Mouse (Mus musculus) lung, embryonic 14.5 days (tissue): ENCODE results near the gene Tecpr1. TPM values are rescaled to one million over a fixed set of nuclear protein-coding genes. Genes with fewer than 3 reads are reported as not detected.
A peak's percentile ranks its signal among the peaks of the same experiment; 100 is the strongest.

Experiments
- ATAC-seq: fragments of 200-750 bp; cut with Nextera tagmentation; 2 replicates; pipeline ENCODE4 v1.8.0; 2017; ENCODE audit warnings: mild to moderate bottlenecking, moderate TSS enrichment, moderate library complexity; ENCODE audit not compliant: insufficient read depth
- DNase-seq: peaks from one replicate; pipeline ENCODE4 v3.0.0-alpha.2; 2015
- H3K27ac ChIP-seq: fragments of 300-500 bp; sonication (generic); 2 replicates; pipeline ENCODE4 v1.5.1; 2014; ENCODE audit warnings: low read depth, mild to moderate bottlenecking, moderate library complexity
- H3K27me3 ChIP-seq: fragments of 300-500 bp; sonication (generic); 2 replicates; pipeline ENCODE4 v1.6.1; 2014; ENCODE audit warnings: low read length, control low read depth; ENCODE audit not compliant: insufficient read depth
- H3K36me3 ChIP-seq: fragments of 300-500 bp; sonication (generic); 2 replicates; pipeline ENCODE4 v1.6.1; 2014; ENCODE audit warnings: control low read depth; ENCODE audit not compliant: insufficient read depth
- H3K4me1 ChIP-seq: fragments of 300-500 bp; sonication (generic); 2 replicates; pipeline ENCODE4 v1.6.1; 2014; ENCODE audit warnings: antibody characterized with exemption, control low read depth; ENCODE audit not compliant: insufficient read depth
- H3K4me2 ChIP-seq: fragments of 300-500 bp; sonication (generic); 2 replicates; pipeline ENCODE4 v1.6.1; 2014; ENCODE audit warnings: mild to moderate bottlenecking
- H3K4me3 ChIP-seq: fragments of 300-500 bp; sonication (generic); 2 replicates; pipeline ENCODE4 v1.5.1; 2014; ENCODE audit warnings: low read depth, low read length
- H3K9ac ChIP-seq: fragments of 300-500 bp; sonication (generic); 2 replicates; pipeline ENCODE4 v1.6.1; 2014
- H3K9me3 ChIP-seq: fragments of 300-500 bp; sonication (generic); 2 replicates; pipeline ENCODE4 v1.6.1; 2016; ENCODE audit warnings: low read depth, low read length, control low read depth
- CTCF ChIP-seq: IDR thresholded peaks from 2 replicates; pipeline ENCODE4 v1.5.1; 2016; ENCODE audit warnings: antibody characterized with exemption, low read depth
- WGBS: fragments of 180-500 bp; shearing (Covaris S2); extraction: QIAGEN DNeasy Blood & Tissue Kit; methylation state at CpG from one replicate; pipeline ENCODE4 v1.1.7; 2014; 5-methylcytosine and 5-hydroxymethylcytosine counted together
- polyA plus RNA-seq: library from polyadenylated mRNA; unstranded; fragments of >200 nt; fragmentation: Nextera tagmentation; extraction: Ambion mirVana; gene quantifications from 2 replicates; pipeline ENCODE4 v1.2.1, GENCODE M21; 2014

Tecpr1 gene
- polyA plus RNA-seq, 1 experiment from 2014 or later = 19.3 TPM

- DNase-seq = no peak
- Histone ChIP-seq H3K4me1 (peaks cover 12% of the 10 kb centered on the region), H3K27ac (peak overlapping the region; percentile 96), H3K4me3 (peak overlapping the region; percentile 95), H3K9ac (peak overlapping the region; percentile 91), H3K27me3 (no peaks in the 10 kb centered on the region), H3K9me3 (no peaks in the 10 kb centered on the region), H3K4me2 (peak overlapping the region; percentile 79), H3K36me3 (peaks cover 26% of the 10 kb centered on the region)
- TF ChIP-seq CTCF = peak; percentile 44
- 56% methylated on average over 3 of the region's 3 CpGs for WGBS
- ATAC-seq = no peak
These were observed 34.2 kb upstream of the Tecpr1 start for GRCm38 (mm10) chr5:144257451-144258110.

GRCm38 (mm10) chr5:144256888-144257287, 33.5 kb upstream of the Tecpr1 start:
- no peaks in the 10 kb centered on the region for H3K27me3 ChIP-seq
- H3K9ac ChIP-seq = peak overlapping the region; percentile 91
- WGBS = 19% methylated on average over 1 of the region's 1 CpGs
- H3K27ac ChIP-seq = peak overlapping the region; percentile 96
- DNase-seq (no peak), ATAC-seq (no peak)
- H3K4me3 ChIP-seq = peak overlapping the region; percentile 95
- H3K9me3 ChIP-seq = no peaks in the 10 kb centered on the region
- H3K4me2 ChIP-seq = peak overlapping the region; percentile 79
- H3K36me3 ChIP-seq = peaks cover 25% of the 10 kb centered on the region
- TF ChIP-seq CTCF = no peak
- peaks cover 12% of the 10 kb centered on the region for H3K4me1 ChIP-seq

GRCm38 (mm10) chr5:144256541-144256870, 33.1 kb upstream of the Tecpr1 start:
- peak overlapping the region; percentile 79 for H3K4me2 ChIP-seq
- peak overlapping the region; percentile 96 for H3K27ac ChIP-seq
- peak overlapping the region; percentile 91 for H3K9ac ChIP-seq
- 5% methylated on average over 7 of the region's 7 CpGs for WGBS
- H3K4me3 ChIP-seq = peak overlapping the region; percentile 95
- ATAC-seq = no peak
- no peaks in the 10 kb centered on the region for H3K27me3 ChIP-seq
- H3K4me1 ChIP-seq = peaks cover 12% of the 10 kb centered on the region
- peaks cover 21% of the 10 kb centered on the region for H3K36me3 ChIP-seq
- no peak for DNase-seq
- TF ChIP-seq CTCF = no peak
- H3K9me3 ChIP-seq = no peaks in the 10 kb centered on the region

GRCm38 (mm10) chr5:144255632-144256540, 32.5 kb upstream of the Tecpr1 start:
- Histone ChIP-seq H3K27me3 (no peaks in the 10 kb centered on the region), H3K4me1 (peaks cover 12% of the 10 kb centered on the region)
- WGBS = under 1% methylated on average over 39 of the region's 40 CpGs

GRCm38 (mm10) chr5:144254811-144255631, 31.6 kb upstream of the Tecpr1 start:
- 0 out of 2 replicates have a peak, but pooled peaks cover 2% of the 10 kb centered on the region for H3K9me3 ChIP-seq
- H3K4me3 ChIP-seq = peak overlapping the region; percentile 95
- H3K4me2 ChIP-seq = peak overlapping the region; percentile 79
- peaks cover 9% of the 10 kb centered on the region; the same call in 1 of the 2 replicates for H3K36me3 ChIP-seq
- H3K27me3 ChIP-seq = no peaks in the 10 kb centered on the region
- no peak for TF ChIP-seq CTCF
- peak overlapping the region; percentile 91 for H3K9ac ChIP-seq
- ATAC-seq = peak; percentile 79
- under 1% methylated on average over 67 of the region's 84 CpGs for WGBS
- DNase-seq = peak; percentile 93
- H3K4me1 ChIP-seq = peaks cover 12% of the 10 kb centered on the region
- peak overlapping the region; percentile 96 for H3K27ac ChIP-seq

More at GRCm38 (mm10) chr5:144255632-144256540, 32.5 kb upstream of the Tecpr1 start:
- H3K4me3 ChIP-seq = peak overlapping the region; percentile 95
- H3K36me3 ChIP-seq = peaks cover 16% of the 10 kb centered on the region
- no peaks in the 10 kb centered on the region for H3K9me3 ChIP-seq
- peak overlapping the region; percentile 96 for H3K27ac ChIP-seq
- H3K9ac ChIP-seq = peak overlapping the region; percentile 91
- H3K4me2 ChIP-seq = peak overlapping the region; percentile 79
- peak; percentile 23; the same call in 1 of the 2 replicates for TF ChIP-seq CTCF
- ATAC-seq (peak; percentile 63), DNase-seq (peak; percentile 74)

- WGBS = 50% methylated on average over 16 of the region's 16 CpGs
- peak; percentile 62 for DNase-seq
- peak overlapping the region; percentile 27; the same call in 1 of the 2 replicates for H3K27ac ChIP-seq
These were observed 30.9 kb upstream of the Tecpr1 start for GRCm38 (mm10) chr5:144254122-144254810.

More at GRCm38 (mm10) chr5:144254122-144254810, 30.9 kb upstream of the Tecpr1 start:
- TF ChIP-seq CTCF = no peak
- H3K4me2 ChIP-seq = peak overlapping the region; percentile 79
- H3K4me1 ChIP-seq = peaks cover 12% of the 10 kb centered on the region
- ATAC-seq = peak; percentile 18
- H3K27me3 ChIP-seq = no peaks in the 10 kb centered on the region
- H3K9me3 ChIP-seq = 0 out of 2 replicates have a peak, but pooled peaks cover 3% of the 10 kb centered on the region
- peak overlapping the region; percentile 95 for H3K4me3 ChIP-seq
- H3K36me3 ChIP-seq = peaks cover 7% of the 10 kb centered on the region; the same call in 1 of the 2 replicates
- H3K9ac ChIP-seq = peak overlapping the region; percentile 40; the same call in 1 of the 2 replicates
